Mouse (Mus musculus) CH12.LX (cell line): ENCODE data around the gene Tex44.

Source experiments
- CTCF ChIP-seq, 2 experiments: IDR thresholded peaks in 1 of 2; conservative IDR thresholded peaks in 1 of 2; 2 replicates each; pipeline ENCODE4 v1.5.1; 2011 to 2012; ENCODE audit warnings: low read depth in 2 of 2, low read length in 2 of 2, improper control_type of control experiment in 1 of 2, inconsistent platforms in 1 of 2, mild to moderate bottlenecking in 1 of 2, moderate library complexity in 1 of 2
- HCFC1 ChIP-seq: IDR thresholded peaks from 2 replicates; pipeline ENCODE4 v1.6.1; 2012; ENCODE audit warnings: low read depth, mild to moderate bottlenecking, inconsistent platforms, low read length, improper control_type of control experiment
- IRF4 ChIP-seq: IDR thresholded peaks from 2 replicates; pipeline ENCODE4 v1.6.1; 2014; ENCODE audit warnings: low read depth, mild to moderate bottlenecking, inconsistent platforms, low read length, improper control_type of control experiment
- MAX ChIP-seq: IDR thresholded peaks from 2 replicates; pipeline ENCODE4 v1.6.1; 2011; ENCODE audit warnings: low read length, improper control_type of control experiment
- MEF2A ChIP-seq: IDR thresholded peaks from 2 replicates; pipeline ENCODE4 v1.6.1; 2014; ENCODE audit warnings: low read depth, mild to moderate bottlenecking, inconsistent platforms, low read length, improper control_type of control experiment, borderline replicate concordance
- NRF1 ChIP-seq: IDR thresholded peaks from 2 replicates; pipeline ENCODE4 v1.6.1; 2014; ENCODE audit warnings: low read depth, mild to moderate bottlenecking, inconsistent platforms, low read length, improper control_type of control experiment, moderate library complexity
- POLR2A ChIP-seq: IDR thresholded peaks from 2 replicates; pipeline ENCODE4 v1.6.1; 2011; ENCODE audit warnings: low read depth, mild to moderate bottlenecking, improper control_type of control experiment, low read length
- SIN3A ChIP-seq: IDR thresholded peaks from 2 replicates; pipeline ENCODE4 v1.6.1; 2012; ENCODE audit warnings: low read length, improper control_type of control experiment, inconsistent platforms
- TBP ChIP-seq: conservative IDR thresholded peaks from 2 replicates; pipeline ENCODE4 v1.6.1; 2011; ENCODE audit warnings: low read depth, low read length, improper control_type of control experiment
- TCF12 ChIP-seq: IDR thresholded peaks from 2 replicates; pipeline ENCODE4 v1.6.1; 2014; ENCODE audit warnings: low read depth, mild to moderate bottlenecking, inconsistent platforms, low read length, improper control_type of control experiment
- USF1 ChIP-seq: IDR thresholded peaks from 2 replicates; pipeline ENCODE4 v1.6.1; 2014; ENCODE audit warnings: low read depth, mild to moderate bottlenecking, inconsistent platforms, low read length, improper control_type of control experiment
- ZC3H11A ChIP-seq: IDR thresholded peaks from 2 replicates; pipeline ENCODE4 v1.6.1; 2012; ENCODE audit warnings: low read depth, mild to moderate bottlenecking, inconsistent platforms, low read length, improper control_type of control experiment

DNA sequence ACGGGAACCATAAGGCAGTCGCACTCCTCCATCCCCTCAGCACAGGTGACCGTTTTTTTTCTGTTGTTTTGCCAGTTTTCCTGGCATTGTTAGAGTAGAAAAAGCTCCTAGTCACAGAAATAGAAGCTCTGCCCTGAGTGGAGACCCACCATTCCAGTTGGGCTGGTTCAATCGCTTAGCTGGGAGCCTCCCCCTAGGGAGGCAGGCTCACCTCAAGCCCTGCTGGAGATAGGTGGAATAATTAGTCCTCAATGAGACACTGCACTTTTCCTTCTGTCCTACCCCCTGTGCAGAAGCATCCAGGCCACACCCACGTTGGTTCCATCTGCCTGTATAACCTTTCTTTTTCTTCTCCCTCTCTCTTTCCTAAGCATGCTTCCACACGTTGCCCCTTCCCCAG lies 23.8 kb downstream of the Tex44 start:
- TF ChIP-seq TCF12 = no peak
- no peak for TF ChIP-seq IRF4
- TF ChIP-seq POLR2A = no peak
- TF ChIP-seq CTCF (conservative IDR thresholded peaks at IDR 0.05 in 1 of 2, IDR thresholded peaks at IDR 0.05 in 1 of 2; ENCODE audit: low read depth in 2 of 2, low read length in 2 of 2) = no peak
- TF ChIP-seq ZC3H11A = no peak
- no peak for TF ChIP-seq NRF1
- no peak for TF ChIP-seq MEF2A
- TF ChIP-seq HCFC1 = no peak
- TF ChIP-seq SIN3A = no peak
- no peak for TF ChIP-seq TBP
- no peak for TF ChIP-seq USF1
- no peak for TF ChIP-seq MAX
